Mouse (Mus musculus): ENCODE results near the gene Arhgef7.
"Not testable (repeated sequence)": the region's sequence is repeated elsewhere in the genome, so short reads cannot be mapped to it uniquely, and the experiment has no call there.

Gene Arhgef7

DNA sequence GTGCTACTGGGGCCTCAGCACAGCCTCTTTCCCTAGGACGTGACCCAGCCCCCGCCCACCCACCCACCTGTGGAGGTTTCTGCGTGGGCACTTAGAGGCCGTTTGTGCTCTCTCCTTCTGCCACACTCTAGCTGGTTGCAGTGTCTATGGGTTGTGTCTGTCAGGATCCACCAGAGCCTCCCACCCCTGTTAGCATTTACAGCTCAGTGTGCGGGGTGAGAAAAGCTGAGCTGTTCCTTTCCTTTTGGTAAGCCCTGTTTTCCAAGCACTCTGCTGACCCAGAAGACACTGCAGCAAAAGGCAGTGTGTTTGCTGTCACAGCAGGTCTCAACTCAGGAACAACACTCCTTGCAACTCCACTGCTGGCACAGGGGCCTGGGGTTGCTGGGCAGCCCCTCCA is 106.7 kb downstream of the Arhgef7 start:
- DNase-seq (ENCODE audit: low spot score in 2 of 2), result no peak

DNA sequence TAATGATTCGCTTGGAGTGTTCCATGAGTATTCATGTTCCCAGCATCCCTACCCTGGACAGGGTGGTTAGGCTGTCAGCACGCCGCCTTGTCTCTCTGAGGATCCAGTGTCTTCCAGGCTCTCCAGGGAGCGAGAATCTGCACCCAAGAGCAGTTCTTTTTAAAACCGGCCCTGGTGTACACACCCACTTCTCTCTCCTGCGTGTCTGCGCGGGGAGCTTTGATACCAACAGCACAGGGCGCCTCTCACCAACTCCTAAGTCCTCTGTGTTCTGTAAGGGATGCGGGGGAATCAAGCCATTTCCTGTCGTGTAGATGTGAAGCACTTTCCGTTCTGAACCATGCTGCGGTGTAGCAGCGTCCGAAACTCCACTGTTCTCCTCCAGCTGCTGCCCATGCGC is 107.2 kb downstream of the Arhgef7 start:
- DNase-seq (ENCODE audit: low spot score in 2 of 2), result no peak

DNA sequence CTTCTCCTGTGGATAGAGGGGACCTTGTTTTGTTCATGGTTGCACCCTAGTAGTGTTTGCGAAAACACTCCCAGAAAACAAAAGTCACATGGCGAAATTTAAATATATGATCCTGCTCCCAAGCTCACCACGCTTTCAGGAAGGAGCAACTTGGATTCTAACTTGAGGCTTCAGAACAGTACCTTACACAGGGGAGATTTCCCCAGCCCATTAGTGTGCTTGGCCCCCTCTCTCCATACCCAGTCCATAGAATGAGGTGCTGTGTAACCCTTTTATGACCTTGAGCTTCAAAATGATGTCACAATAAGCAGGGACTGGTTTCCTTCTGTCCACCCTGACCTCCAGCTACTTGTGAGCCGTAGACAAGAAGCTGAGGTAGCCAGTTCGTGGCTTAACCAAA is 112.7 kb downstream of the Arhgef7 start, which contains the start of gene Tex29:
Gene Tex29 (plus strand): TSS at position 301 of the 400 bp plus-strand sequence.
- DNase-seq (ENCODE audit: low spot score in 2 of 2), result no peak

DNA sequence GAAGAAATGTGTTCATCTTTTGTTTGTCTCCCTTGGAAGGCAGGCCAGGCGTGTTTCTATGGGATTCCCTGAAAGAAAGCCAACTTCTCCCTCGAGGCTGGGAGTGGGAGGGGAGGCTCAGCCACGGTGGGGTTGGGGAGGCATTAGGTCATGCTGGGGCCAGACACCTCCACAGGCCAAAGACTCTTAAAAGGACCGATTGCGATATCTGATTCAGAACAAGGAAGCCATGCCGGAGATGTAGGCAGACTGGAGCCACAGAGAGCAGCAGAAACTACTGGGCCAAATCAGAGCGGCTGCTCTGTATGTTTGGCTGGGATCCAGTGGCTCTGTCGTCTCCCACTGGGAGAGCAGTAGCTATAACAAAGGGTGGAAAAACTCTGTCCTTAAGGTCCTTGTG is 114.0 kb downstream of the Arhgef7 start:
- no peak for DNase-seq (ENCODE audit: low spot score in 2 of 2)

DNA sequence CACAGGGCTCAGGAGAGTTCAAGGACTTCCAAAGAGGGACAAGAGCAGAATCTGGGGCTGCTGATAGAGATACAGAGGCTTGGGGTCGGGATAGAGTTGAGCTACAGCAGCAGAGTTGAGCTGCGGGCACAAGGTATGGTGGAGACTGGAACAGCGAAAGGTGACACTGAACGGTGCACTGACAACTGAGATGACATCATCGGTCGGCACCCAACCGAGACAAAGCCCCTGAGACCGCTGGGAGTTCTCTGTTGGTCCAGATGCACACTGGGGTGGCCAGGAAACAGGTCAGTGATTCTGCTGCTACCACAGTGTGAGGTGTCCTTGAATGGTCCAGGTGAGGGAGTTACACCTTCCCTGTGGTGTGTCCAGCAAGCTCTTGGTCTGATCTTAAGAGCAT is 115.2 kb downstream of the Arhgef7 start:
- DNase-seq (ENCODE audit: low spot score in 2 of 2), result no peak

DNA sequence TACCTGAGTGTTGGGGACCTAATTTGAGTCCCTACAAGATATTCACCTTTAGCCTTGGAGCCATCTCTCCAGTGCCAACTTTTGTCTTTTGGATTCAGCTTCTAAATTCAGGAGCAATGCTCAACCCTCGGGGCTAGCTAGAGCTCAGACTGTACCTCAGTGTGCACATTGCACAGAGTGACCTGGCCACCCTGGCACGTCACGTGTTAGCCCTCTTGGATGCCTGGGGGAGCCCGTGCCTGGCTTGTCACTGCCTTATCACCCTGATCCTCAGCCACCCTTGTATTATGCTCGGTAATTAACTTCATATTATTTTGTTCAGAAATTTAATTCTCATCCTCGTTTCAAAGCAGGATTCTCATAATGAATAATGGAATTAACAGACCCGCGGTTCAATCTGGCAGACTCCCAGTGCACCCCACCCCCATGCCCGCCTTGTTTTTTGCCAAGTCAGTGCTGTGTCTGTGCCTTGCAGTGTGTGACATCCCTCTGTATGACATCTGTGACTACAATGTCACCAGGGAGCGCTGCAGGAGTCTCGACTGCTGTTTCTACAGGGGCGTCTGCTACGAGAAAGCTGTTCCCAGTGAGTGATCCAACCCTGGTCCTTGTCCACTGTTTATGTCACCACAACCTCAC is 116.3 kb downstream of the Arhgef7 start:
- no peak for DNase-seq (ENCODE audit: low spot score in 2 of 2)

DNA sequence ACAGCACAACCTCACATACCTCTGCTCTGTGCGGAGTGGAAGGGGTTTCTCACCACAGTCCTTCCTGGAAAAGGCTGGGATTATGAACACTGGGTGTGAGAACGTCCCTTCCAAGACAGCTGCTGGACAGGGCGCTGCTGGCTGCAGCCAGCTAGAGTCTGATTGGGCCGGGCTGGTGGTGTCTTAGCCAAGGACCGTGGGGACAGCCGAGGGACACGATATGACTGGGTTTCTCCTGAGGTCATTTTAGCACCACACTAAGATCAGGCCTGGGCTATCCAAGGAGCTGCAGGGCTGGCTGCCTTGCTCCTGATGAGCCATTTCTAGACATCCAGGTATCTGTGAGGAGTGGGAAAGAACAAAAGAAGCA is 116.8 kb downstream of the Arhgef7 start:
- DNase-seq (ENCODE audit: low spot score in 2 of 2), result no peak

DNA sequence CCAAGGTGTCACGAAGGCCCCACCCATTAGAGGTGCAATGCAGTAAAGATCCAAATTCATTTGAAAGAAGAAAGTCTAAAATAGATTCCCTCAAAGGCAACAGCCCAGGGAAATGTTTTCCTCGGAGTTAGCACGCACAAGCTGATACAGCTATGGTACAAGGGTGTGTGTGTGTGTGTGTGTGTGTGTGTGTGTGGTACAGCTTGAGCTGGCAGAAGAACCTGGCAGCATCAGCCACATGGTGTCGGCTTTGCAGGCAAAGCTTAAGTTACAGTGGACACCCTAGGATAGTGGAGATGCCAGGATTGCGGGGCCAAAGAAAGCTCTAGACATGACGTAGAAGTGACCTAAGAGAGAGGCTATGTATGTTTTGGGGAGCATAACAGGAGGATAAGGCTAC is 119.3 kb downstream of the Arhgef7 start:
- no peak for DNase-seq (ENCODE audit: low spot score in 2 of 2)

DNA sequence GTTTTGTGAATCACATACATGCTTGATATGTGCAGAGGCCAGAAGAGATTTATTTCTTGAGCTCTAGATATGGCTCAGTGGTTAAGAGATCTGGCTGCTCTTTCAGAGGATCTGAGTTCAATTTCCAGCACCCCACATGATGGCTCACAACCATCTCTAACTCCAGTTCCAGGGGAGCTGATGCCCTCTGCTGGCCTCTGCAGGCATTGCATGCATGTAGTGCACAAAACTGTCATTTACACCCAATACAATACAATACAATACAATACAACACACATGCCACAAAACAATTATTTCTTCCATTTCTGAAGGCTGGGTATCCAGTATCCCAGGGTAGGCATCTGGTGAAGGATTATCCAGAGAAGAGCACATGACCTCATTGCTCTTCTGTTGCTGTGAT is 140.3 kb downstream of the Arhgef7 start:
- DNase-seq (ENCODE audit: low spot score in 2 of 2), result no peak

DNA sequence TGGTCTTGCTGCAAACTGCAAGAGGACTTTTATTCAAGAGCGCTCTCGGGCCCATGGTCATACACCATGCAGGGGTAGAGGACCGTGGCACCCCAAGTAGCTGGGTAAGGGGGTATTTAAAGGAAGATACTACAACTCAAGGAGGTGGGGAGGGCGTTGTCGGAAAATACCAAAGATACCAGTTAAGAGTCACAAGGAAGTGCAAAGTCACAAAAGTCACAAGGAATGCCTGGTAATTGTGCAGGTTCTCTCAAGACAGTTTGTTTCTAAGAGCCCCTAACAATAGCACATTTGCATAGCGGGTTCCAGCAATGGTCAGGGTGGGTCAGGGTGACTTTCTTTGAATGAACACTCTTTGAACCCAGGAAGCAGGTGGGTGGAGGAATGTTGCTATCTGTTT is 146.7 kb downstream of the Arhgef7 start:
- not testable (repeated sequence) for DNase-seq (ENCODE audit: low spot score in 2 of 2)

DNA sequence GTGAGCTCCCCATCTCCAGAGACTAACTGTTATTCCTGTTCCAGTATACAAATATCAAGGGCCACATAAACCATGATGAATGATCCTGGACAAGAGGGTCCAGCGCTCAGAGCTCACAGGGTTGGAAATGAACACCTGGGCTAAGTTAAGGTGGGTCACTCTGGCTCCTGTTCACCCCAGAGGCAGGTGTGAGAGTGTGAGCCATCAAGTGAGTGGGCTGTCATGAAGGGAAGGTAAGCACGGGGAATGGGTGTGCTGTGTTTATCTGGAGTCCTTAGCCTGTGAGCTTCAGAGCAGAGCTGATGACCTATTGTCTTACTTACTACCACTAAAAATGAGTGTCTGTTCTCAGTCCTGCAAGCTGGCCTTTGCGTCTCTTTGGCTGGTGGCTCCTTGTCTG is 157.1 kb downstream of the Arhgef7 start:
- no peak for DNase-seq (ENCODE audit: low spot score in 2 of 2)

Data from frontal cortex, postnatal 10 days (tissue).